Mouse (Mus musculus) limb, embryonic 11.5 days (tissue): ENCODE measurements at regions not wholly inside any gene's neighbourhood (a gene's known extent, or its start where the extent isn't known, plus 50 kb on each side); places are given as distances from the start of the nearest gene placed in this dataset.

ENCODE experiments used
- ATAC-seq: fragments of 200-750 bp; cut with Nextera tagmentation; 2 replicates; pipeline ENCODE4 v1.8.0; 2017; ENCODE audit warnings: low read depth; ENCODE audit not compliant: insufficient number of reproducible peaks, low FRiP score, low TSS enrichment
- DNase-seq: peaks from one replicate; pipeline ENCODE4 v3.0.0-alpha.2; 2015; ENCODE audit warnings: low spot score
- H3K27ac ChIP-seq: fragments of 300-500 bp; sonication (generic); replicated peaks from 2 replicates; pipeline ENCODE4 v1.5.1; 2014; ENCODE audit warnings: low read depth, mild to moderate bottlenecking, low read length
- H3K27me3 ChIP-seq: fragments of 300-500 bp; sonication (generic); 2 replicates; pipeline ENCODE4 v1.6.1; 2014; ENCODE audit warnings: mild to moderate bottlenecking, low read length, mixed read lengths; ENCODE audit not compliant: control insufficient read depth, insufficient read depth
- H3K36me3 ChIP-seq: fragments of 300-500 bp; sonication (generic); 2 replicates; pipeline ENCODE4 v1.6.1; 2014; ENCODE audit warnings: mild to moderate bottlenecking, low read length, moderate library complexity, mixed read lengths; ENCODE audit not compliant: control insufficient read depth, insufficient read depth
- H3K4me1 ChIP-seq: fragments of 300-500 bp; sonication (generic); 2 replicates; pipeline ENCODE4 v1.6.1; 2014; ENCODE audit warnings: low read length, mixed read lengths; ENCODE audit not compliant: control insufficient read depth, insufficient read depth
- H3K4me2 ChIP-seq: fragments of 300-500 bp; sonication (generic); 2 replicates; pipeline ENCODE4 v1.6.1; 2014; ENCODE audit warnings: low read depth, mild to moderate bottlenecking, moderate library complexity; ENCODE audit not compliant: severe bottlenecking
- H3K4me3 ChIP-seq: fragments of 300-500 bp; sonication (generic); 2 replicates; pipeline ENCODE4 v1.5.1; 2014; ENCODE audit warnings: low read depth, low read length
- H3K9ac ChIP-seq: fragments of 300-500 bp; sonication (generic); 2 replicates; pipeline ENCODE4 v1.6.1; 2014; ENCODE audit warnings: mild to moderate bottlenecking, low read length
- H3K9me3 ChIP-seq: fragments of 300-500 bp; sonication (generic); 2 replicates; pipeline ENCODE4 v1.6.1; 2016; ENCODE audit warnings: low read length; ENCODE audit not compliant: control insufficient read depth
- WGBS: fragments of 180-500 bp; shearing (Covaris S2); extraction: QIAGEN DNeasy Blood & Tissue Kit; methylation state at CpG from one replicate; pipeline ENCODE4 v1.1.7; 2014; 5-methylcytosine and 5-hydroxymethylcytosine counted together

GRCm38 (mm10) chr1:77080767-77081166 is 434.1 kb downstream of the Epha4 start:
- Histone ChIP-seq H3K36me3 (no peaks in the 10 kb centered on the region), H3K4me3 (no peak overlapping the region), H3K4me1 (peaks cover 3% of the 10 kb centered on the region), H3K27ac (no peak overlapping the region), H3K27me3 (no peaks in the 10 kb centered on the region), H3K9ac (no peak overlapping the region), H3K4me2 (no peak overlapping the region), H3K9me3 (no peaks in the 10 kb centered on the region)
- 53% methylated on average over 5 of the region's 5 CpGs for WGBS
- ATAC-seq: no peak
- no peak for DNase-seq

GRCm38 (mm10) chr1:77081660-77082059 is 433.2 kb downstream of the Epha4 start:
- Histone ChIP-seq H3K4me3 (no peak overlapping the region), H3K9ac (no peak overlapping the region), H3K27ac (no peak overlapping the region), H3K4me1 (peaks cover 3% of the 10 kb centered on the region), H3K36me3 (no peaks in the 10 kb centered on the region), H3K27me3 (no peaks in the 10 kb centered on the region), H3K4me2 (no peak overlapping the region), H3K9me3 (no peaks in the 10 kb centered on the region)
- 45% methylated on average over 7 of the region's 7 CpGs for WGBS
- DNase-seq (peak; percentile 33), ATAC-seq (no peak)

- Histone ChIP-seq H3K9me3 (no peaks in the 10 kb centered on the region), H3K4me3 (no peak overlapping the region), H3K36me3 (no peaks in the 10 kb centered on the region), H3K4me1 (peaks cover 3% of the 10 kb centered on the region), H3K27me3 (no peaks in the 10 kb centered on the region), H3K4me2 (no peak overlapping the region), H3K9ac (no peak overlapping the region), H3K27ac (no peak overlapping the region)
- DNase-seq: no peak
- WGBS: 94% methylated on average over 3 of the region's 3 CpGs
- no peak for ATAC-seq
These were observed 432.5 kb downstream of the Epha4 start for GRCm38 (mm10) chr1:77082410-77082809.

- Histone ChIP-seq H3K4me3 (no peak overlapping the region), H3K27me3 (no peaks in the 10 kb centered on the region), H3K27ac (no peak overlapping the region), H3K36me3 (no peaks in the 10 kb centered on the region), H3K4me2 (no peak overlapping the region), H3K9me3 (no peaks in the 10 kb centered on the region), H3K4me1 (no peaks in the 10 kb centered on the region), H3K9ac (no peak overlapping the region)
- DNase-seq: no peak
- no peak for ATAC-seq
- 49% methylated on average over 2 of the region's 2 CpGs for WGBS
These were observed 421.3 kb downstream of the Epha4 start for GRCm38 (mm10) chr1:77093551-77093950.

GRCm38 (mm10) chr1:77101726-77102272 is 413.1 kb downstream of the Epha4 start:
- H3K9ac ChIP-seq: no peak overlapping the region
- H3K4me3 ChIP-seq: no peak overlapping the region
- peaks cover 5% of the 10 kb centered on the region; the same call in 1 of the 2 replicates for H3K4me1 ChIP-seq
- H3K27me3 ChIP-seq: no peaks in the 10 kb centered on the region
- no peaks in the 10 kb centered on the region for H3K36me3 ChIP-seq
- no peaks in the 10 kb centered on the region for H3K9me3 ChIP-seq
- H3K27ac ChIP-seq: no peak overlapping the region
- no peak overlapping the region for H3K4me2 ChIP-seq
- WGBS: 48% methylated on average over 12 of the region's 12 CpGs
- DNase-seq (no peak), ATAC-seq (no peak)

- no peak for ATAC-seq
- H3K27me3 ChIP-seq: no peaks in the 10 kb centered on the region
These were observed 412.3 kb downstream of the Epha4 start for GRCm38 (mm10) chr1:77102421-77103133.

GRCm38 (mm10) chr1:77109861-77110785 is 404.8 kb downstream of the Epha4 start:
- H3K9ac ChIP-seq: no peak overlapping the region
- no peaks in the 10 kb centered on the region for H3K4me1 ChIP-seq
- H3K36me3 ChIP-seq: no peaks in the 10 kb centered on the region
- no peaks in the 10 kb centered on the region for H3K9me3 ChIP-seq
- no peak overlapping the region for H3K4me3 ChIP-seq
- H3K27ac ChIP-seq: no peak overlapping the region
- no peak overlapping the region for H3K4me2 ChIP-seq
- WGBS: 78% methylated on average over 6 of the region's 6 CpGs
- no peak for DNase-seq
- no peaks in the 10 kb centered on the region for H3K27me3 ChIP-seq
- ATAC-seq: no peak

More at GRCm38 (mm10) chr1:77102421-77103133, 412.3 kb downstream of the Epha4 start:
- DNase-seq: no peak
- Histone ChIP-seq H3K4me2 (no peak overlapping the region), H3K27ac (no peak overlapping the region), H3K36me3 (no peaks in the 10 kb centered on the region), H3K4me1 (peaks cover 5% of the 10 kb centered on the region; the same call in 1 of the 2 replicates), H3K4me3 (no peak overlapping the region), H3K9me3 (no peaks in the 10 kb centered on the region), H3K9ac (no peak overlapping the region)
- 55% methylated on average over 13 of the region's 13 CpGs for WGBS

- Histone ChIP-seq H3K9me3 (no peaks in the 10 kb centered on the region), H3K4me2 (no peak overlapping the region), H3K36me3 (no peaks in the 10 kb centered on the region), H3K27me3 (no peaks in the 10 kb centered on the region), H3K27ac (no peak overlapping the region), H3K4me3 (no peak overlapping the region), H3K4me1 (no peaks in the 10 kb centered on the region), H3K9ac (no peak overlapping the region)
- whole genome bisulfite sequencing: 66% methylated on average over 3 of the region's 3 CpGs
- no peak for DNase-seq
- no peak for ATAC-seq
These were observed 386.5 kb downstream of the Epha4 start for GRCm38 (mm10) chr1:77128411-77128810.
